Mouse (Mus musculus) thymus, postnatal 36 days (tissue): ENCODE data around the gene Mvk.
A peak's percentile ranks its signal among the peaks of the same experiment; 100 is the strongest.

Experiments used
- DNase-seq, 2 experiments: peaks; one replicate each; pipeline ENCODE4 v3.0.0; 2022; ENCODE audit warnings: mixed read lengths in 2 of 2

Mvk gene

DNA sequence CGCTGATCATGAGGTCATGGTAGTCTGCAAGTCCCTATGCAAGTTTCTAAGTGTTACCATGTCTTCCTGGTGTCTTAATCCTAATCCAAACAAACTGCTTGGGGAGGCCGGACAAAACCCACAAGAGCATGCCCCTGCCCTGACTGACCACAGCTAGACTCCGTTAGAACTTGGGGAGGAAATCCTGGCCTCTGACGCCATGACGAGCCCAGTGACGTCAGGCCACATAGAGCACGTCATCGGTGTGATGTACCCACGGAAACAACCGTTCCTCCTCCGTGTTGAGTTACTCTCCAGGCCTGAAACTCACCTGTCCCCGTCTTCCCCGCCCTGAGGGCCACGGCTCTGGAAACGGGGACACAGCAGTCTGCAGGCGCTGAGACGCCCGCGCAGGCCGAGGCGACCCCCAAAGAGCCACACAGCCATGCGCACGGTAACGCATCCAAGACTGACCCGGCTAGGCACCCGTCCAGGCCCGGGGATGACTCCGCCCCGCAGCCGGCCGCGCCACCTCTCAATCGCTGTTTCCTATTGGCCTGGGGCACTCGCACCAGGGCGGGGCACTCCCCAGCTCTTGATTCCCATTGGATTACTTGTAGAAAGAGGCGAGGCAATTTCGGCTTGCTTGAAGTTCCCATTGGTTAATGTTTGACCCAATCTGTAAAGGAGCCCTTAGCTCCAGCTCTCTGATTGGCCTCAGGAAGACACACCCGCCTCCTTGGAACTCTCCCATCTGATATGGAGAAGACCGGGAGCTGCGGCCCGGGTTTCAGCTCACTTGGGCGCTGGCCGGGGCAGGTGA lies at the start of gene Mvk, which contains the start of gene Mmab:
Gene Mvk, plus strand, starts transcription at position 704 of the 802 bp plus-strand sequence.
Gene Mmab, minus strand, starts transcription at position 495 of the 802 bp plus-strand sequence.
- peak; percentile 96 to 97 for DNase-seq

DNA sequence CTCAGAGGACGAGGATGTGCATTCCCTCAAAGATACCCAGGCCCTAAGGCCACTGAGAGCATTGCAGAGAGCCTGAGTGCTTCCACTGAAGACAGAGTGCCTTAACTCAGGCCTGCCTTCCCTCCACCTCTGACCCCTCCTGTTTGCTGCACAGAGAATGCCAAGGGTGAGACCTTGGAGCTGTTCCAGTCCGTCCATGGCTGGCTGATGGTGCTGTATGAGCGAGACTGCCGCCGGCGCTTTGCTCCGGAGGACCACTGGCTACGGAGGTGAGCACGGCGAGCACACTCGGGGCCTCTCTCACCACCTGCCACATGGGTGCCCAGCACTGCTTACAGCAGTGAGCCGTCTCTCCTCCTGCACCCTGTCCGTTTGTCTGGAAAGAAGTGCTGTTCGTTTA lies 37.5 kb upstream of the Mvk start:
- DNase-seq, result no peak

DNA sequence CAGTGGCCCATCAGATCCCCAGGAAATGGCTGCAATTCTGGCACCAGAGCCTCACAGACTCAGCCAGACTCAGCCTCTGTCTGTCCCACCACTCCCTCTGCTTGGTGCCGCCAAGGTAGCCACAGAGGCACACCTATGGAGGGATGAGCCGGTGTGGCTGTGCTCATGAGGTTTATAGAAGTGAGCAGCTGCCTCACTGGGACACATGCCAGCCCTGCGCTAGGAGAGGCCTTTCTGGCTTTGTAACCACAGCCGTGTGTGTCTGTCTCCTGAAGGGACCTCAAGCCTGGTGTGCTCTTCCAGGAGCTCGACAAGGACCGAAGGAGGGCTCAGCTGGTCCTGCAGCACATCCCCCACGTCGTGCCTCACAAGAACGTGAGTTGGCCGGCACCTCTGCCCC lies 36.8 kb upstream of the Mvk start:
- DNase-seq, result no peak

DNA sequence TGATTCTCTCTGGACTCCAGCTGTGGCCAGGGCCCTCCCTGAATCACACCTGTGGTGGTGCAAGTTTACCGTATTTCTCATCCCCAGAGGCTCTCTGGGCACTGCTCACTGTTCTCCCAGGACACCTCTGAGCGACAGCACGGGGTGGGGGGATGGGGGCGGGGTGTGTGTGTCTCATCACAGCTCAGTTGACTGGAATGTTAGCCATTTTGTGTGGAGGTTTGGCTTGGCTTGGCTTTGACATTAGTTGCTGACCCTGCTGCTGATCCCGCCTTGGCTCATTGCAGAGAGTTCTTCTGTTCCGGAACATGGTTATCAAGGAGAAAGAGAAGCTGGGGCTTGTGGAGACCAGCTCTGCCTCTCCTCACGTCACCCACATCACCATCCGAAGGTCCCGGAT lies 36.3 kb upstream of the Mvk start:
- no peak for DNase-seq

DNA sequence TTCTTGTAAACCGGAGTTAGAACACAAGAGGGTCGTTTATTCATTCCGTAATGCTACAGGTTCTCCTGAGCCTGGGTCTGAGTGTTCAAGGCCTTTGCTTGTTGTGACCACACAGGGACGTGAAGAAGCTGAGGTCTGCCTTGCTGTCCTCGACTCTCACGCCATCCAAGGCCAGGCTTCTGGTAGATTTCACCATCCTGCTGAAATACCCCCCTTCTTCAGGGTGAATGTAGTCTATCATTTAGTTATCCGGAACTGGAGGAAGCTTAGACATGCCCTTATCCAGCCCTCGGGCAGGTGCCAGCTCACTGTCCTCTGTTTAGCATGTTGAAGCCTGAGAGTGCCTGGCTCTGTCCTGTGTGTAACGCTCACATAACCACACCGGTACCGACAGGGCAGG lies 35.2 kb upstream of the Mvk start:
- DNase-seq, result no peak

DNA sequence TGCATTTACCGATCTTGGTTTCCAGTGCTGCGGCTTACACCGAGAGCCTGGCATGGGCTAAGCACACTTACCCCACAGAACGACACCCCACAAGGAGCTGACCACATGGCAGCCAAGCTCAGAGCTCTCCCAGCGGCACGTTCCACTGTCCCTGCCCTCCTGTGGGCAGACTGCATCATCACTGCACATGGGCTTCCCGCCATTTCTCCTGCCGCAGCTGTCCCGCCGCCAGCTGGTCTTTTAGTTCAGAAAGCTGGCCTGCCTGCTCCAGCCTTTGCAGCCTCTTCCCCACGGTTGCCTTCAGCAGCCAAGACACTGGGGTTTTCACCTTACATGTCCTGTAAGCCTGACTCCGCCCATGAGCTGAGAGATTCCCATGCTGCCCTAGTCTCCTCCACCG lies 33.6 kb upstream of the Mvk start:
- DNase-seq, result no peak

DNA sequence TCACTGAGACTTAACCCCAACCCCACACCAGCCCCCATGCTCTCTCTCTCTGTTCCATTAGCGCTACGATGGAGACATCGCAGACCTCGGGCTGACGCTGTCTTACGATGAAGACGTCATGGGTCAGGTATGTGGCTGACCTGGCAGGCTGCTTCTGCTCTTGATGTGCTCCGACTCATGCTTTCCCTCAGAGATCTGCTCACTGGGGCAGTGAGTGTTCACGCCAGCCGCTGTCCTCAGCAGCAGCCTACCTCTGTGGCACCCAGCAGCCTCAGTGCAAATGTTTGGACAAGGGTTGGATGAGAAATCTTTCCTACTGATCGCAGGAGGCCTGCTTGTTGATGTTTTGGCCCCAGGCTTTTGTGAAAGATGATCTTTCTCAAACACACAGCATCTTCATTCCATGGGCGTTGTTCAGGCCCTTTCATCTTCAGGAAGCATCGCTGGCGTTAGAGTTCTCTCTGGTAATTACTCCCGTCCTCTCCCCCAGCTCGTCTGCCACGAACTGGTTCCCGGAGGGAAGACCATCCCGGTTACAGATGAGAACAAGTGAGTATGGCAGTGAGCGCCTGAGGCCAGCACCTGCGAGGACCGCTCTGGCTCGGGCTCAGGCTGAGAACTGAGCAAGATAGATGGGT lies 31.6 kb upstream of the Mvk start:
- DNase-seq, result no peak

DNA sequence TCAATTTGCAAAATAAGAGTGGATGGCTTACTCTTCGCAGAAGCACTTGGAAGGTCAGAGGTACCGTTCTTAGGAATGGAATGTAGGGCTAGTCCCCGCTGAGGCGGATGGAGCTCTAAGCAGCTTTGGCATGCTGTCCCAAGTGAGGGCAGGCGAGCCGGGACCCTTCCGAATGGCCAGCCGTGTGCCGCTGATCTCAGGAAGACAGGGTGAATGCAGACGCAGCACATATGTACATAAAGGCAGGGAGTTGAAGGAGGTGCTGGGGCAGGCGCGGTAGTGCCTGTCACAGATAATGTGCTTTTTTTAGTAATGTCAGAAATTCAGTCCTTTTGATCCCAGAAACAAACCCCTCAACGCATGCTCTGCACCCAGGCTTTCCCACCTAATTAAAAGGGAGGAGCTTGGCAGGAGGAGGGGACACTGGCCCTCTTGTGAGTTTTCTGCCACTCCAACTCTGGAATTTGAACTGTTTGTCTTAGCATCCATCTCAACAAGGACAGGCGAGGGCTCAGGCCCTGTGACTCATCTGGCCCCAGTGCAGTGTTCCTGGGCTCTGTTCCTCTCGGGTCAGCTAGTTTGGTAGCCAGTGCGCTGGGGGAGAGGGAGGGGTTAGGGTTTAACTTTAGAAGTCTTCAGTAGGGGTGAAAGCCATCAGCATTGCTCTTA lies 30.9 kb upstream of the Mvk start:
- no peak for DNase-seq

DNA sequence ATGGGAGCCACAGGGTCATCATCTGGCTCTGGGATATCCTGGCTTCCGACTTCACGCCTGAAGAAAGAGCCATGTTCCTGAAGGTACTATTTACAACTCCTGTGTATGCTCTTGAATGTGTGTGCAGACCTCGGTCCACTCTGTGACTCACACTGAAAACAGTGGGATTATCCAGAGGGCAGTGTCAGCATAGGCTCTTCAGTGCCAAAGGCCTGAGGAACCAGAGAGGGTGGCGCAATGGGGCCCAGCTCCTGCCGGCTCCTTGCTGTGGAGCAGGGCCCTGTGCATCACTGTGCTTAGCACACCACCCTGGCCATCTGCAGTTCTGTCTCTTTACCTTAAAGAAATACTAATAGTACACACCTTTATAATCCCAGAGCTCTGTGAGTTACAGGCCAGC lies 28.5 kb upstream of the Mvk start:
- no peak for DNase-seq

DNA sequence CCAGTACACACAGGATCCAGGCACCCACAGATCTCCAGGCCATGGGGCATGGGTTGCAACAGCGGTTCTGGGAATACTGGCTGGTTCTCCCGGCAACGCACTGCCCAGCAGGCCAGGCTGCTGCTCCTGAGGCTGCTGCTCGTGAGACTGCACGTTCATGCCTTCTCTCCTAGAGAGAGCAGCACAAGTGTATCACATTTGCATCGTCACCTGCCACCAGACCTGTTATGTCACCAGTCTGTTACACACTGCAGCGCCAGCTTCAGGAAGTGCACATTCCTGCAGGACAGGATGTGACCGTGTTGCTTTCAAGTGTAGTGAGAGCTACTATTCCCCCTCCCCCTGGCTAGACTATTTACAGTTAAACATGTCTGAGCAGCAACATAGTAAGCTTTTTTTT lies 27.2 kb upstream of the Mvk start:
- DNase-seq, result no peak

DNA sequence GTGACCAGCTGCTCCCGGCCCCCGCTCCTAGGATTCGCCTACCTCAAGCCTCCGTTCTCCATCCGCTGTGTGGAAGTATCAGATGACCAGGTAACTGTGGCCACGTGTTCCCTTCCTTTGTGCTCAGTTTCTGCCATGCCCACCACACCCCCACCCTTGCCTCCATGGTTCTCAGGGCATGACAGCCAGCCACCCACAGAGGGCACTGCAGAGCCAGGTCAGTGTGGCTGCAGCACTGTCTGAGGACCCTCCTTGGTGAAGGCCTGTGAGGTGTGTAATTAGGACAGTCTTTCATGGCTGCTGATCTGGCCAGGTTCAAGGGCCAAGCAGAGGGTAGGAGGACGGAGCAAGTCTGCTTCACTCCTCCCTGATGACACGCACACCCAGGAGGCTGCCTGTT lies 25.5 kb upstream of the Mvk start:
- peak; percentile 9 to 23 for DNase-seq

DNA sequence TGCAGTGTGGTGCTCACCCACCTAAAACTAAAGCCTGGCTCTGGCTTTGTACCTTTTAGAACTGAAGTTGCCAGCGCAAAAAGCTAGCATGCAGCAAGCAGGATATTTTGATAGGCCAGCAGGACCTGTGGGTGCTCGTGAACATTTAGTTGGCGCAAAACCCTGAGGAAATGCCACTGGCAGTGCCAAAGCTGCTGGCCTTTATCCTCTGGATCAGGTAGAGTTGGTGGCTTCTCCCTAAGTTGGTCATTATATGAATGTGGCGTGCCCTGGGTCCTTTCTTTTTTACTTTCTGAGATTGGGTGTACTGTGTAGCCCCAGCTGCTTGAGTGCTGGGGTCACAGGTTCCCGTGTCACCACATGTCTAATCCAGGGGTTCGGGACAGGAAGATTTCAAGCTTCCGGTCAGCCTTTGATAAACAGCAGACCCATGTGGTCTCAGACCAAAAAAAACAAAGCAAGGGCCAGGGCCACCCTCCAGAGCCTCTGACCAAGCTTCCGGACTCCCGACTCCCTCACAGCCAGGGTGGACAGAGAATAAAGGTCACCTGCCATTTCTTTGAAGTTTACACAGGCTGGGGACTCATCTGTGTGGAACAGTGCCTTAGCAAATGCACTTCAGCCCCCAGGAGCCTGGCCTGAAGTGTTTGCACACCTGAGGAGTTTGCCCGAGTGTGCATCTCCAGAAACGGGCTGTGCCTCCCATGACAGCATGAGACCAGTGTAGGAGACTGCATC lies 22.3 kb upstream of the Mvk start:
- DNase-seq, result no peak

DNA sequence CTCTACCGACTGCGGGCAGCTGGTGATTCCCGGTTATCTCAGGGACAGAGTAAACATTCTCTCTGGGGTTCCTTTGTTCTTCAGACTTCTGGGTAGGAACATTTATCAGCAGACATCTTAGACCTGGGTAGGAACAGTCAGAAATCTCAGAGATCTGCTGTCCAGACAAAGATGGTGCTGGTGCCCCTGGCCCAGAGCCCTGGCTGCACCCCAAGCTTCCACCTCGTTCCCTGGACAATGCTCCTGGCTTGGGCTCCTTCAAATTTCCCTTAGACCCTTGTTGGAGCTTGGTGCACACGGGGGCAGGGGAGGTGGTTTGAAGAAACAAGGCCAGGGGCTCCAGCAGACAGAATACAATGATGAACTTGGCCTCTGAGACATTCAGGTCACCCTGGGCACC lies 21.5 kb upstream of the Mvk start:
- no peak for DNase-seq

DNA sequence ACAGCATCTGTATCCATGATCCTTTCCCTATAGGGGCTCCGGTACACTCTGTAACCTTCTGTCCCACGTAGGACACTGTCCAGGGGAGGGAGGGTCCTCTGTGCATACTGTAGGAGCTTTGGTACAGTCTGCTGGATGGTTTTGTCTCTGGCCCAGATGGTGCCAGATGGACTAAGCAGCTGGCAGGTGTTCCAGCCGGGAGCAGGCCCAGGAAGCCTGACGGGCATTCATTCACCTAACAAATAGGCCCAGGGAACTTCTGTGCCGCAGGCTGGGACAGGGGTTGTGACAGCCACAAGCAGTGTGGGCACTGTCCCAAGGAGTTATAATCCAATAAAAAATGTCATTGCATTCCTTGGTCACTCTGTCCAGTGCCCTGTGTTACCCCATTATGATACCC lies 20.1 kb upstream of the Mvk start:
- DNase-seq, result no peak

DNA sequence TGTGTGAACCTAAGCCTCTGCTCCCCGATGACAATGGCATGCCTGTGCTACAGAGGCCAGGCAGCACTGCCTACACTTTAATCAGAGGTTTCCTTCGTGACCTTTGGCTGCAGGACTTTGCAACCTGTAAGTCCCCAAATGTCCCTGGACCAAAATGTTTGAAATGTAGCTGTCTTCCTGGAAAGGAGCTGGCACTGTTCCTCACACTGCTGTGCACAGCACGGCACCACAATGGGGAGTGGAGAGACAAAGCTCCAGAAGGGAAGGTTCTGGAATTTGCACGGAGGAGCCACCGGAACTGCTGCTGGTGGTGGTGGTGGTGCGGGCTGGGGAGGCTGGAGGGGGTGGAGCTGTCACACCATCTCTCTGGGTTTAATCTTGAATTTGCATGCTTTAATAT lies 17.3 kb upstream of the Mvk start:
- no peak for DNase-seq

DNA sequence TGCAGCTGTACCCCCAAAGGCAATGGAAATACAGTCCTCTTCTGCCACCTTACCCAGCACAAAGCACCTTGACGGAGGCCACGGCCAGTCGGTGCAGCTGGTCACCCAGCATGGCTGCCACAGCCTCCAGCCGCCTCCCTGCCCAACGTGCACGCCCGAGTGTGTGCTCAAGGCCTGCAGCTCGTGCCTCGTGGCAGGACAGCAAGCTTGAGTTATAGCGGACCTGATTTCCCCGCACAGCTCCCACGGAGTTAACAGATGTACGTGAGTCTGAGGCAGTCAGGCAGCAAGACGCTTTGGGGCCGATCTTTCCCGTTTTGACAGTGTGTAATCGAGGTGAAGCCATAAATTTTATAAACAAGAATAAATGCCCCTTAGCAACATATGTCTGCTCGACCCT lies 15.4 kb upstream of the Mvk start:
- no peak for DNase-seq

DNA sequence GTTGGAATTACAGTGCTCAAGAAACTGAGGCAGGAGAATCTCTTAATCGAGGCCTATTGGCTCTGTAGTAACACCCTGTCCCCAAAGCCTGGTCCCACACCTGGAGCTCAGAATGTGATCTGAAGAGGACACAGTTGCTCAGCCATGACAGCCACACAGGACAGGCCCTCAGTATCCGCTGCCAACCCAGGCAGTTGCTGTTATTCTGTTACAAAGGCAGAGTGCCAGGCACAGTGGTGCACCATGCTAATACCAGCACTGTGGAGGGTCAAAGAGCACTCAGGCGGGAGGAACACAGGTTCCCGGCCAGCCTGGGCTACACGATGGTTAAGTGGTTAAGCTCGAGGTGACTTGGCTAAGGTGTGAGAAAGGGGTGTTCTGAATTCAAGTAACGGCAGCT lies 14.3 kb upstream of the Mvk start:
- DNase-seq, result no peak

DNA sequence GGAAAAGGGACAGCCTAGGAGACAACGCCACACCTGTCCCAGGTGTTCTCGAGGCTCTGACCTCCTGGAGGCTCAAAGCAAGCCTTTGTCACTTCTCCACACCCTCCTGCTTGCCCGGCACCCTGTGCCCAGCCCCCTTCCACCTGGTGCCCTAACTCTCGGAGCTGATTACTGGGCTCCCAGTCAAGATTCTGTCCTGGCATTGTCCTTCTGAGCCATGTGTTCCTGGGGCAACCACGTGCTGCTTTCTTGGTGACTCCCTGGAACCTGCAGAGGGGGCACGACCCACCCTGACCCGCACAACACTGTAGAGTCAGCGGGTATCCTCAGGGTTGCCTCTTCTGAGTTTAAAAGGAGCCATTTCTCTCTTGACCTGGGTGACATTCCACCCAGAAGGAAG lies 9.7 kb upstream of the Mvk start:
- no peak for DNase-seq

DNA sequence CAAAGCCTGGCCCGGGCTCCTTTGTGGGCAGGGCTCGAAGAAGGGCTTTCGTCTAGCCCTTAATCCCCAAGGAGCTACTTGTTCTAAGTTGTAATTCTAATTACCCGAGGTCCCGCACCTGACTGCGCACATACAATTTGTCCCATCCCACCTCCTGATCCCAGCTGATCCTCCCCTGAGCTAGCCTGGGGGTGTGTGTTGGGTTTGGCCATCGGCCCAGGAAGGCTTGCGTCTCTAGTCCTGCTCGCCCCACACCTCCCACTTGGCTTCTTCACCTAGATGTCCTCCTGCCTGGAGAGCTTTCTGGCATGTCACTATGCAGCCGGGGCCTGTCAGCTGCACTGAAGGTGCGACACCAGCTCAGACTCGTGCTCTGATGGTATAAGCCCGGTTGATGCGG lies 8.5 kb upstream of the Mvk start:
- no peak for DNase-seq

DNA sequence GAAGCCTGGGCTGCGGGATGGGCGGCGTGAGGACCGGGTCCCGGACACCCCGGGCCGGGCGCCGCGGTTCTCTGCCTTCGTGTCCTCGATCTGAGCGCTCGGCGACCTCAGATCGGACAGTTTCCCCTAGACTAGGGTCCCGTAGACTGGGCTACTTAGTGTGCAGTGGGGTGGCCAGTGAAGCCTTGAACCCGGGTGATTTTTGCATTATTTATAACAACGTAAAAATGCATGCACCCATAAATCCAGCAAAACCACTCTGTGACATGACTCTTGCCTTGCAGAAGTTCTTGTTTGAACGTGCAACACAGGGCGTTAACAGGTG lies 261 bp downstream of the Mvk start:
- no peak for DNase-seq

DNA sequence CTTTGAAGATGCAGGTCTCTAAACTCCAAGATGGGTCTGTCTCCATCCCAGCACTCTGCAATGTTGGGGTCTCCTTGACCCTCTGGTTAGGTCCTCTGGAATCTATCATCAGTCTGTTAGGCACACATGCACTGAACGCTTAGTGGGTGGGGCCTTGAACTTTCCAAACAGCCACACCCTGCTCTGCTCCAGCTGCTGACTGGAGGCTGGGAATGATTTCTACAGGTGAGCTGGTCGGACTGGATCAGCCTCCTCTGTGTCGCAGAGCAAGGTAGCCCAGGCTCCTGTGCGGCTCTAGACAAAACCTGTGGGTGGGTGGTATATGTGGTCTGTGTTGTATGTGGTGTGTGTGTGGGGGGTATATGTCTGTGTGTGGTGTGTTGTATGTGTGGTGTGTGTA lies 4.9 kb downstream of the Mvk start:
- DNase-seq, result no peak

DNA sequence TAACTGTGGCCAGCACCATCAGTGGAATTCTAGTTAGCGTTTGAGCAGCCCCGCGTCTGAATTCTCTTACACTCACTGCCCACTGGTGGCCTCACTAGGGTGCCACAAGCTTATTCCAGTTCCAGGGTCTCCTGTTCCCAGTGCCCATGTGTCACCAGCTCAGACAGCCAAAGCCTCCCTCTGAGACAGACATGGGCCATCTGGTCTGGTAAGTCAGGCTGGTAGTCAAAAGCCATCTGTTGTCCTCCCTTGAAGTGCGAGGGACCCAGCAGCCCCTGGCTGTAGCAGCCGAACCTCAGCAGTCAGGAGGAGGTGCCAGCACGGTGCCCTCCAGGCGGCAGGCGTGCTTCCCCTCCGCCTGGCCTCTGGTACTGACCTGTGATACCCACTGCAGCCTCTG lies 12.2 kb downstream of the Mvk start:
- DNase-seq, result no peak

DNA sequence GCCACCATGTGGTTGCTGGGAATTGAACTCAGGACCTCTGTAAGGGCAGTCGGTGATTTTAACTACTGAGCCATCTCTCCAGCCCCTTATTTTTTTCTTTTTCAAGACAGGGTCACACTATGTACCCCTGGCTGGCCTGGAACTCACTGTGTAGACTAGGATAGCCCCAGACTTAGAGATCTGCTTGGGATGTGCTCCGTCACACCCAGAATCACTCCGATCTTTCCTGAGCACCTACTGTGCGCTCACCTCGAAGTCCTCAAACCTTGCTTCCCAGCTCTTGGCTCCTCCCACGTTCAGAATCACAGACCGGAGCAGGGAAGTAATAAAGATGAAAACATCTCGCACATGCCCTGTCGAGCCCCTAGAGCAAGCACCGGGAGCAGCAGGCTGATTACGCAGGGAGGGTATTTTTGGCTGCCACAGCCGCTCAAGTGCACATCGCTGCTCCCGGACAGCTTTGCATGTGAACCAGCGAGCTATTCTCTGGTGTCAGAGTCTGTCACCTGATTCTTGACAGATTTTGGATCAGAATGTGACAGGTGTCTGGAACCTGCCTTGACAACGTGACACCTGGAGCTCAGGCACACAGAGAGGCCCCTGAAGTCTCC lies 13.0 kb downstream of the Mvk start:
- DNase-seq, result no peak
